Mouse (Mus musculus): ENCODE data around the gene Timm17b. TPM values are rescaled to one million over a fixed set of nuclear protein-coding genes. Genes with fewer than 3 reads are reported as not detected.

Timm17b gene
- polyA plus RNA-seq (2014; fragmentation: Nextera tagmentation; extraction: Ambion mirVana) = 163 and 179 TPM in 2 replicates

GRCm38 (mm10) chrX:7898880-7899874, at the start of gene Timm17b, which contains the start of gene Pqbp1:
Timm17b (plus strand) TSS chrX:7899357.
Pqbp1 (minus strand) TSS chrX:7899269.
- 16% methylated on average over 62 of the region's 62 CpGs for WGBS

GRCm38 (mm10) chrX:7854578-7854977, 44.6 kb upstream of the Timm17b start:
- Histone ChIP-seq H3K36me3 (ENCODE audit: control insufficient read depth, insufficient read depth, low read length) (no peaks in the 10 kb centered on the region), H3K9ac (ENCODE audit: low read length) (no peak overlapping the region), H3K4me3 (ENCODE audit: low read depth, low read length) (no peak overlapping the region), H3K27ac (ENCODE audit: low read depth, low read length) (no peak overlapping the region), H3K4me1 (ENCODE audit: control insufficient read depth, insufficient read depth, low read length) (no peaks in the 10 kb centered on the region), H3K4me2 (no peak overlapping the region), H3K27me3 (ENCODE audit: control insufficient read depth, insufficient read depth, low read length) (no peaks in the 10 kb centered on the region), H3K9me3 (ENCODE audit: control insufficient read depth, low read length) (no peaks in the 10 kb centered on the region)
- WGBS = 47% methylated on average over 2 of the region's 2 CpGs
- ATAC-seq (ENCODE audit: low FRiP score) = no peak
- no peak for DNase-seq (ENCODE audit: low spot score, missing footprints)

More at GRCm38 (mm10) chrX:7898880-7899874, at the start of gene Timm17b, which contains the start of gene Pqbp1:
- DNase-seq (ENCODE audit: low spot score, missing footprints) (peak; percentile 97), ATAC-seq (ENCODE audit: low FRiP score) (peak; percentile 98)
- no peaks in the 10 kb centered on the region; the same call in 1 of the 2 replicates for H3K4me1 ChIP-seq (ENCODE audit: control insufficient read depth, insufficient read depth, low read length)
- 0 out of 2 replicates have a peak, but pooled peaks cover 3% of the 10 kb centered on the region for H3K36me3 ChIP-seq (ENCODE audit: control insufficient read depth, insufficient read depth, low read length)
- H3K4me3 ChIP-seq (ENCODE audit: low read depth, low read length) = peak within 1 kb of the TSS; percentile 52
- peak within 1 kb of the TSS; percentile 49 for H3K4me2 ChIP-seq
- H3K9me3 ChIP-seq (ENCODE audit: control insufficient read depth, low read length) = no peaks in the 10 kb centered on the region
- peak within 1 kb of the TSS; percentile 67; the same call in 1 of the 2 replicates for H3K27ac ChIP-seq (ENCODE audit: low read depth, low read length)
- H3K27me3 ChIP-seq (ENCODE audit: control insufficient read depth, insufficient read depth, low read length) = no peaks in the 10 kb centered on the region
- peak within 1 kb of the TSS; percentile 66 for H3K9ac ChIP-seq (ENCODE audit: low read length)

- ATAC-seq (ENCODE audit: low FRiP score) (no peak), DNase-seq (ENCODE audit: low spot score, missing footprints) (no peak)
- Histone ChIP-seq H3K4me2 (no peak overlapping the region), H3K9ac (ENCODE audit: low read length) (no peak overlapping the region), H3K27ac (ENCODE audit: low read depth, low read length) (no peak overlapping the region), H3K4me1 (ENCODE audit: control insufficient read depth, insufficient read depth, low read length) (no peaks in the 10 kb centered on the region), H3K4me3 (ENCODE audit: low read depth, low read length) (no peak overlapping the region), H3K27me3 (ENCODE audit: control insufficient read depth, insufficient read depth, low read length) (no peaks in the 10 kb centered on the region), H3K36me3 (ENCODE audit: control insufficient read depth, insufficient read depth, low read length) (no peaks in the 10 kb centered on the region), H3K9me3 (ENCODE audit: control insufficient read depth, low read length) (no peaks in the 10 kb centered on the region)
- 89% methylated on average over 3 of the region's 3 CpGs for WGBS
These were observed 39.9 kb upstream of the Timm17b start for GRCm38 (mm10) chrX:7859191-7859753.

- Histone ChIP-seq H3K27me3 (ENCODE audit: control insufficient read depth, insufficient read depth, low read length) (no peaks in the 10 kb centered on the region), H3K36me3 (ENCODE audit: control insufficient read depth, insufficient read depth, low read length) (no peaks in the 10 kb centered on the region), H3K27ac (ENCODE audit: low read depth, low read length) (no peak overlapping the region), H3K4me1 (ENCODE audit: control insufficient read depth, insufficient read depth, low read length) (no peaks in the 10 kb centered on the region), H3K4me3 (ENCODE audit: low read depth, low read length) (no peak overlapping the region), H3K9me3 (ENCODE audit: control insufficient read depth, low read length) (no peaks in the 10 kb centered on the region), H3K9ac (ENCODE audit: low read length) (no peak overlapping the region), H3K4me2 (no peak overlapping the region)
- 95% methylated on average over 1 of the region's 1 CpGs for WGBS
- DNase-seq (ENCODE audit: low spot score, missing footprints) (no peak), ATAC-seq (ENCODE audit: low FRiP score) (no peak)
These were observed 36.0 kb upstream of the Timm17b start for GRCm38 (mm10) chrX:7863181-7863580.

- Histone ChIP-seq H3K4me2 (no peak overlapping the region), H3K27me3 (ENCODE audit: control insufficient read depth, insufficient read depth, low read length) (no peaks in the 10 kb centered on the region), H3K9me3 (ENCODE audit: control insufficient read depth, low read length) (no peaks in the 10 kb centered on the region), H3K4me1 (ENCODE audit: control insufficient read depth, insufficient read depth, low read length) (peaks cover under 1% of the 10 kb centered on the region; the same call in 1 of the 2 replicates), H3K9ac (ENCODE audit: low read length) (no peak overlapping the region), H3K27ac (ENCODE audit: low read depth, low read length) (no peak overlapping the region), H3K4me3 (ENCODE audit: low read depth, low read length) (no peak overlapping the region), H3K36me3 (ENCODE audit: control insufficient read depth, insufficient read depth, low read length) (no peaks in the 10 kb centered on the region)
- ATAC-seq (ENCODE audit: low FRiP score) (no peak), DNase-seq (ENCODE audit: low spot score, missing footprints) (no peak)
- WGBS = 80% methylated on average over 3 of the region's 3 CpGs
These were observed 34.6 kb upstream of the Timm17b start for GRCm38 (mm10) chrX:7864551-7864950.

- no peaks in the 10 kb centered on the region for H3K27me3 ChIP-seq (ENCODE audit: control insufficient read depth, insufficient read depth, low read length)
- no peak overlapping the region for H3K9ac ChIP-seq (ENCODE audit: low read length)
- H3K27ac ChIP-seq (ENCODE audit: low read depth, low read length) = no peak overlapping the region
- H3K4me3 ChIP-seq (ENCODE audit: low read depth, low read length) = no peak overlapping the region
- peaks cover 3% of the 10 kb centered on the region; the same call in 1 of the 2 replicates for H3K4me1 ChIP-seq (ENCODE audit: control insufficient read depth, insufficient read depth, low read length)
- DNase-seq (ENCODE audit: low spot score, missing footprints) (no peak), ATAC-seq (ENCODE audit: low FRiP score) (no peak)
- no peaks in the 10 kb centered on the region for H3K36me3 ChIP-seq (ENCODE audit: control insufficient read depth, insufficient read depth, low read length)
- WGBS = 89% methylated on average over 2 of the region's 2 CpGs
- no peak overlapping the region for H3K4me2 ChIP-seq
- no peaks in the 10 kb centered on the region for H3K9me3 ChIP-seq (ENCODE audit: control insufficient read depth, low read length)
These were observed 33.8 kb upstream of the Timm17b start for GRCm38 (mm10) chrX:7865343-7865742.

- Histone ChIP-seq H3K27ac (ENCODE audit: low read depth, low read length) (no peak overlapping the region), H3K36me3 (ENCODE audit: control insufficient read depth, insufficient read depth, low read length) (no peaks in the 10 kb centered on the region)
- 85% methylated on average over 2 of the region's 2 CpGs for WGBS
These were observed 33.4 kb upstream of the Timm17b start for GRCm38 (mm10) chrX:7865786-7866185.

GRCm38 (mm10) chrX:7867141-7867540, 32.0 kb upstream of the Timm17b start:
- WGBS = 90% methylated on average over 1 of the region's 1 CpGs

More at GRCm38 (mm10) chrX:7865786-7866185, 33.4 kb upstream of the Timm17b start:
- DNase-seq (ENCODE audit: low spot score, missing footprints) = no peak
- Histone ChIP-seq H3K9ac (ENCODE audit: low read length) (no peak overlapping the region), H3K9me3 (ENCODE audit: control insufficient read depth, low read length) (no peaks in the 10 kb centered on the region), H3K4me1 (ENCODE audit: control insufficient read depth, insufficient read depth, low read length) (peaks cover 3% of the 10 kb centered on the region; the same call in 1 of the 2 replicates), H3K4me3 (ENCODE audit: low read depth, low read length) (no peak overlapping the region), H3K27me3 (ENCODE audit: control insufficient read depth, insufficient read depth, low read length) (no peaks in the 10 kb centered on the region), H3K4me2 (no peak overlapping the region)
- ATAC-seq (ENCODE audit: low FRiP score) = no peak

More at GRCm38 (mm10) chrX:7867141-7867540, 32.0 kb upstream of the Timm17b start:
- Histone ChIP-seq H3K4me2 (no peak overlapping the region), H3K36me3 (ENCODE audit: control insufficient read depth, insufficient read depth, low read length) (no peaks in the 10 kb centered on the region), H3K27ac (ENCODE audit: low read depth, low read length) (no peak overlapping the region), H3K4me1 (ENCODE audit: control insufficient read depth, insufficient read depth, low read length) (peaks cover 3% of the 10 kb centered on the region; the same call in 1 of the 2 replicates), H3K9me3 (ENCODE audit: control insufficient read depth, low read length) (no peaks in the 10 kb centered on the region), H3K4me3 (ENCODE audit: low read depth, low read length) (no peak overlapping the region), H3K27me3 (ENCODE audit: control insufficient read depth, insufficient read depth, low read length) (no peaks in the 10 kb centered on the region), H3K9ac (ENCODE audit: low read length) (no peak overlapping the region)
- ATAC-seq (ENCODE audit: low FRiP score) (no peak), DNase-seq (ENCODE audit: low spot score, missing footprints) (no peak)
